Mouse (Mus musculus) CD4-positive, CD25-positive, alpha-beta regulatory T cell, adult 2 months (primary cell): ENCODE data around the gene Tbc1d5.
"Not testable (repeated sequence)": the region's sequence is repeated elsewhere in the genome, so short reads cannot be mapped to it uniquely, and the experiment has no call there.

Experiments used
- DNase-seq: peaks from one replicate; pipeline ENCODE4 v3.0.0-alpha.2; 2012; ENCODE audit warnings: low read depth, low spot score

Tbc1d5 gene

GRCm38 (mm10) chr17:50750874-50751273 is 428.3 kb downstream of the Tbc1d5 start:
- no peak for DNase-seq

DNA sequence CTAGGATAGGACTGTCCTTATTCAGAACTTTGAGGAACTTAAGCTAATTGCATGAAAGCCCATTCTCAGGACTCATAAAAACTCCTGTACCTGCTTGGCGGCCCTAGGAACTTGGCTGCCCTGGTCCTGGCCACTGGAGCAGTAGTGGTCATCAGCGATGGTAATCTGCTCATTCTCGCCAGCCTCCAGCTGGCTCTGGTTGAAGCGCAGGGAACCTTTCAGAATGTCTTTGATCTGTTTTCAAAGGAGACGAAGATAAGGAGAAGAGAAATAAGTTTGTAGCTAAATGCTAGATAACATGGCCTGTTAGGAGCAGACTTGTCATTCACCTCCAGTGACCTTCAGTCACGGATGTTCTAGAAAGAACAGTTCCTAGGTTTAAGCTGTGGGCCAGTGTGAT is 437.8 kb downstream of the Tbc1d5 start:
- no peak for DNase-seq

GRCm38 (mm10) chr17:50740804-50741203 is 438.3 kb downstream of the Tbc1d5 start:
- no peak for DNase-seq

- no peak for DNase-seq
These were observed 440.7 kb downstream of the Tbc1d5 start for GRCm38 (mm10) chr17:50738476-50738875.

- DNase-seq, result no peak
These were observed 442.1 kb downstream of the Tbc1d5 start for GRCm38 (mm10) chr17:50737068-50737467.

DNA sequence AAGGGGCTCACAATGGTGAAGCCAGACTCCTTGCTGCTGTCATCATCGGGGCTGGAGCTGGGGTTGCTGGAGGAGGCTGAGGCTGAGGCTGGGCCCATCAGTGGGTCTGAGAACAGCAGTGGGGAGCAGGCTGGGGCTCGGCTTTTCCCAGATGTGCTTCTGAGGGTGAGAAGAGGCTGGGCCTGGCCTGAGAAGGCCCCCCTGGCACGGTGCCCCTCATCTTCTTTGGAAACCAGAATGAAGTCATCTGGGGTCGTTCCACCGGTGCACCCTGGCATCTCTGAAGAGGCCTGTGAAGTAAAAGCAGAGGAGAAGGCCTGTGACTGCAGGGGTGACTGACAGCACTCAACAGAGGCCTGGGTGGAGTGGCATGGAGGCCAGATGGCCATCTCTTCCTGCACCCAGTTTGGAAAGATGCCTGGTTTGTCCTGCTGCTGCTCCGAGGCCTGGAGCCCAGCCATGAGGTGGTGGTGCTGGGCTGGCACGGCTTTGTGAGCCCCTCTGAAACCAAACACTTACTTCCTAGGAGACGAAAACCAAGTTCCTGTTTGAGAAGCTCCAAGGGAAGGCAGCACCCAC is 443.1 kb downstream of the Tbc1d5 start:
- no peak for DNase-seq

DNA sequence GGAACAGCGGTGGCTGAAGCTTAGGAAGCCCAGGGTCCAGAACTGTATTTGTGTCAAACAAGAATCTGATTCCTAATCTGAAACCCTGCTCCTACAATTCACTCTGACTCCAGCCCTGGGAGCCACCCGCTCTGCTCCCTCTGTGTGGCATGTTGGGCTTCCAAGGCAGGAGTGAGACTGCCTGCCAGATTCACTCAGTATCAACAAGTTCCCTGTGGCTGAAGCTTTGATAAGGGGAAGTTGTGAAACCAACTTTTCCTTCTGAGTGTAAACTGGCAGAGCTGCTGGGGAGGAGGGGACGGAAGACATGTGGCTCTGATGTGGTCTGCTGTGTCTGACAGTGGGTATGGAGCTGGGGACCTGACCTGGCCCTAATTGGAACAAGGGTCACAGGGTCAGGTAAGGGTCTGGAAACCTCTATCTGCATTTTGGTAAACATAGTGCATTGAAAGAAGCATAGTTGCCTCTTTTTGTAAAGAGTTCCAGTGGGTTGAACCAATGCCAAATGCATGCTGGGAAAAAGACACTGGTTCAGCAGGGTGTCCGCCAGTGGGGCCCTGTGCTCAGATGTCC is 443.7 kb downstream of the Tbc1d5 start:
- DNase-seq, result no peak

- no peak for DNase-seq
These were observed 444.4 kb downstream of the Tbc1d5 start for GRCm38 (mm10) chr17:50734781-50735180.

- DNase-seq, result no peak
These were observed 445.8 kb downstream of the Tbc1d5 start for GRCm38 (mm10) chr17:50733390-50733789.

DNA sequence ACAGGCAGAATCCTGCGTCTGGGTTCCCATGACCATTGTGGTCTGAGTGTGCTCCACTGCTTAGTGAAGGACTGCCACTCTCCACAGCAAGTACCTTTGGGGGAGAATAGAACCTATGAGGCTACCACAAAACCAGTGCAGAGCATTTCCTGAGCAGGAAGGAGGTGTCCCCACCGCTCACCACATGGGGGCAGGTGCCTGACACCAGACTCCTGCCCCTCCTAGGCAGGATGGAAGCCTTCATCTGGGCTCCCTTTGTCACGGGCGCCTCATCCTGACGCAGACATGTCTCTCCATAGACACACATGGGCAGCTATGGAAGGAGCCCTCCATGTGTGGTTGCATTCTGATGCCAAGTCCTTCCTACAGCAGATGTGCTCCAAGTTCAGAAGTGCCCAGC is 447.3 kb downstream of the Tbc1d5 start:
- DNase-seq, result peak; percentile 71

DNA sequence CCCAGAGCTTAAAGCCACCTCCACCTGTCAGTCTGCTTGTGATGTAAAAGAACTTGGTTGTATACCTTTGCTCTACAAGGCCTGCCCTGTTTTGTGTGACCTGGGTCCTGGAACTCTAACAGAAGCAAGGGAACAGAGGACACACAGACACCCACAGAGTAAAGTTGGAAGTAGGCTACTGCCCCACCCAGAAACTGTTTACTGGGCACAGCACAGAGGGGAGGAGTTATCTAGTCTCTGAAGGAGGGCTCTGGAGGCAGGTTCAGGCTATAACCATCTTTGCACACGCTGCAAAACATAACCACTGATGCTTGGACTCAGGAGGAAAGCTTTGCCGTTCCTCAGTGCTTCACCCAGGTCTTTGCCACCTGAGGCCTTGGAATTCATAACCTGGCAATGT is 448.3 kb downstream of the Tbc1d5 start:
- peak; percentile 34 for DNase-seq

- DNase-seq, result peak; percentile 72
These were observed 449.6 kb downstream of the Tbc1d5 start for GRCm38 (mm10) chr17:50729577-50729976.

- peak; percentile 19 for DNase-seq
These were observed 450.1 kb downstream of the Tbc1d5 start for GRCm38 (mm10) chr17:50729031-50729430.

GRCm38 (mm10) chr17:50726265-50726664 is 452.9 kb downstream of the Tbc1d5 start:
- DNase-seq, result no peak

DNA sequence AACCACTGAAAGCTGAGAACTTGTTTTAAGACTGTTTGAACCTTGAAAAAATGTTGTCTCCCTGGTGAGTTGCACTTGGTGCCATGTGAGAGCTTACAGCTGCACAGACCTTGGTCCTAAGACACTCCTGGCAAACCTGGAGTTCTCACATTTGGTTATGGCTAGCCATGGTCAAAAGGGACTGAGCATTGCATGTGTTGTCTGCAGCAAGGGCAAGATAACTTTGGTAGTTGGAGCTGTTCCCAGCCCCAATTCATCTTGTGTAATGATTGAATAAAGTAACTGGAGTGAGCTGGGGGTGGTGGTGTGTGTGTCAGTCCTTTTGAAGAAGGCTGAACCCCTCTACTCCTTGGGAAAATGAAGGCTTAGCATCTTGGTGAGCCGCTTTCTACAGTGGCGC is 454.8 kb downstream of the Tbc1d5 start:
- no peak for DNase-seq

GRCm38 (mm10) chr17:50717586-50717985 is 461.6 kb downstream of the Tbc1d5 start:
- no peak for DNase-seq

- DNase-seq, result no peak
These were observed 468.5 kb downstream of the Tbc1d5 start for GRCm38 (mm10) chr17:50710497-50711222.

DNA sequence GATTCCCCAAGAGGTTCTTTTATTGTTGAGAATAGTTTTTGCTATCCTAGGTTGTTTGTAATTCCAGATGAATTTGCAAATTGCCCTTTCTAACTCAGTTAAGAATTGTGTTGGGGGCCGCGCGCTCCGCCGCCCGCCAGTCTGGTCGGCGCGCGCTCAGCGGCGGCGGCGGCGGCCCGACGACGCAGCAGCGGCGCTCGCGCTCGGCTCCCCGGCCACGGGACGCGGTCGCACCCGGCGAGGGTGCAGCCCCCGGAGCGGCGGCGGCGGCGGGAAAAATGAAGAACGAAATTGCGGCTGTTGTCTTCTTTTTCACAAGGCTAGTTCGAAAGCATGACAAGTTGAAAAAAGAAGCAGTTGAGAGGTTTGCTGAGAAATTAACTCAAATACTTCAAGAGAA is 480.7 kb downstream of the Tbc1d5 start:
- DNase-seq, result not testable (repeated sequence)

- DNase-seq, result no peak
These were observed 491.0 kb downstream of the Tbc1d5 start for GRCm38 (mm10) chr17:50688135-50688534.

GRCm38 (mm10) chr17:50687670-50688069 is 491.5 kb downstream of the Tbc1d5 start:
- DNase-seq, result no peak

DNA sequence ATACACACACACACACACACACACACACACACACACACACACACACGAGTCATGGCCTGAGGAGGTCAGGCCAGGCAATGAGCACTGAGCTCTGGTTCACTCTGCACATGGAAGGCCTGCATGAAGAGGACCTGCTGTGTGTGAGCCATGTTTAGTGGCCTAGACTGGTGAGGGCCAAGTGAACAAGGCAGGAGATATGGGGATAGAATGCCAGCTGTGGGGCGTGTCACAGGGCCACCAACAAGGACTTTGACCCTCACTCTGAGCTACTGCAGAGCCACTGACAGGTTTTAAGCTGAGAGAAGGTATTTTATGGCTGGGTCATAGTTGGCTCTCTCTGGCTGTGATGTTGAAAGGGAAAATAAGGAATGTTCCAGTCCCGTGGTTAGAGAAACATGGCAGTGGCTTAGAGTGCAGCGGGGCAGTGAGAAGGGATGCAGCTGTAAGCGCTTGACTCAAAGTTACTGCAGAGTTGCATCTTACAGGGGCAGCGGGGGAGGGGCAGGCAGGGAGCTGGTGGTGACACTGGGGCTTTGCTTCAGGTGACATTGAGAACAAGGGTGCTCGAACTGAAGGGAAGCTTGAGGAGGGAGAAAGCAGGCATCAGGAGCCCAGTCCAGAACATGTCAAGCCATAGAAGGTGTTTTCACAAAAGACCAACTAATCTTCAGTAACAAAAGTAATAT is 494.0 kb downstream of the Tbc1d5 start:
- DNase-seq, result no peak
